13 mouse cellular contexts compared by ENCODE assay signal in the genomic region with DNA sequence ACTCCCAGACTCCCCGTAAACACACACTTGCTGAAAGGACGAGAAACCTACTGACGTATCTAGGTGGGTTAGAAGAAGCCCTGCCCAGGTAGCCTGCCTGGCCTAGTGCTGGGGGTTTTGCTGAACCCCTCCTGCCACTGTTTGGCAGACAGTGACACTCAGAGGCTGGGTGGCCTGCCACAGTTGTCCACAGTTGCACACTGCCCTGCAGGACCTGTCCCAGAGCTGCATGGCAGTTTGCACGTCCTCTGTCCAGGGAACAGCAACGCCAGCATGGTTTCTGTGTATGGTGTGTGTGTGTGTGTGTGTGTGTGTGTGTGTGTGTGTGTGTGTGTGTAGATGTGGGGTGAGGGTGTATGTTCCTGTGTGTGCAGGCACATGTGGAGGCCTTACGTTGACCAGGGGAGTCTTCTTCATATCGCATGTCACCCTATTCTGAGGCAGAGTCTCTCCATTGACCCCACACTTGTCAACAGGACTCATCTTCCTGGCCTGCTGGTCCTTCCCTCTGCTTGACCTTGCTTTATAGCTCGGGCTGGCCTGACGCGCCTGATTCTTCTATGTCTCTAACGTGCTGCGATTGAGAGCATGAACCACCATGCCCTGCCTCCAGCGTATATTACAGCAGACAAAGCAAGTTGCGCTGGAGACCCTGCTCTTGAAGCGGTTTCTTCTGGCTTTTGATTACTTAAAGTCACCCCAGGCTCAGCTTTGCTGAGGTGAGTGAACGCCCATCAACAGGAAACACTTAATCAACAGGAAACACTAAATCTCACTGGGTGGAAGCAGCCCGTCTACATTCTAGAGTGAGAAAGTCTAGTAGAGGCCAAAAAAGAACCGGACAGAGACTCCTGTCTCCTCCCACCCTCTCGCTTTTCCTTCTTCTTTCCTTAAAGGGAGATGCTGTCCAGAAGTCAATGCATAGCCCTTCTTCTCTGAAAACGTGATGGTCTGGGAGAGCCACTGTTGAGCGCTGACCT. TPM values are rescaled to one million over a fixed set of nuclear protein-coding genes. Genes with fewer than 3 reads are reported as not detected.
DNase-seq lines count a peak whose midpoint lies in the region; ATAC-seq and TF ChIP-seq lines count a peak whose summit lies in the region.
"Had no signal": no experiment of that assay in that cellular context is flagged by ENCODE, and none has a peak within 500 bp of the region (broad histone marks: within the 10 kb centered on the region; RNA-seq: fewer than 3 reads in every experiment).

No protein-coding gene starts in this region.

- DNase-seq in heart, adult 11 months = peak; percentile 88
- no peak for DNase-seq in heart, adult 9 months (ENCODE audit: low spot score in 2 of 2)
- peak; percentile 73 for DNase-seq in midbrain, embryonic 11.5 days (ENCODE audit: low spot score, missing footprints)
- no peak for DNase-seq in midbrain, postnatal 0 days (ENCODE audit: low spot score)
- peak; percentile 47 to 57 for DNase-seq in kidney, postnatal 25 days
- DNase-seq in right cerebral cortex, postnatal 10 days (ENCODE audit: low spot score in 2 of 2) = no peak
- no peak for DNase-seq in cerebellum, postnatal 4 days (ENCODE audit: low spot score in 2 of 2)
- DNase-seq in ovary, postnatal 10 days (ENCODE audit: low spot score) = no peak
- DNase-seq: cerebellum, postnatal 10 days; right cerebral cortex, postnatal 14 days had no signal

- 90% methylated on average over 21 of the region's 21 CpGs for WGBS in midbrain, embryonic 11.5 days
- 85% methylated on average over 21 of the region's 21 CpGs for WGBS in midbrain, postnatal 0 days

- TF ChIP-seq CTCF in midbrain, postnatal 0 days (IDR thresholded peaks at IDR 0.05) = no peak

- H3K9me3 ChIP-seq in midbrain, embryonic 11.5 days (ENCODE audit: control insufficient read depth, low read length) = no peaks in the 10 kb centered on the region
- no peaks in the 10 kb centered on the region for H3K9me3 ChIP-seq in midbrain, postnatal 0 days (ENCODE audit: low read length)
- H3K9me3 ChIP-seq: embryonic facial prominence, embryonic 15.5 days; limb, embryonic 12.5 days; neural tube, embryonic 13.5 days had no signal

- peaks cover 24% of the 10 kb centered on the region for H3K4me1 ChIP-seq in midbrain, embryonic 11.5 days (ENCODE audit: control insufficient read depth, insufficient read depth, low read length)
- peaks cover 5% of the 10 kb centered on the region; the same call in 1 of the 2 replicates for H3K4me1 ChIP-seq in midbrain, postnatal 0 days (ENCODE audit: insufficient read depth, low read length)

- no peaks in the 10 kb centered on the region for H3K36me3 ChIP-seq in midbrain, embryonic 11.5 days (ENCODE audit: control insufficient read depth, insufficient read depth, low read length)
- H3K36me3 ChIP-seq in midbrain, postnatal 0 days (ENCODE audit: insufficient read depth, low read length) = no peaks in the 10 kb centered on the region
- H3K36me3 ChIP-seq: embryonic facial prominence, embryonic 15.5 days; limb, embryonic 12.5 days; neural tube, embryonic 13.5 days had no signal

- H3K4me3 ChIP-seq in midbrain, embryonic 11.5 days (ENCODE audit: low read depth, low read length) = no peak overlapping the region
- H3K4me3 ChIP-seq in midbrain, postnatal 0 days (ENCODE audit: low read depth, low read length) = no peak overlapping the region
- H3K4me3 ChIP-seq: embryonic facial prominence, embryonic 15.5 days; limb, embryonic 12.5 days; neural tube, embryonic 13.5 days had no signal

- no peak overlapping the region for H3K4me2 ChIP-seq in midbrain, embryonic 11.5 days
- H3K4me2 ChIP-seq in midbrain, postnatal 0 days (ENCODE audit: low read depth, low read length, poor library complexity, severe bottlenecking) = no peak overlapping the region
- H3K4me2 ChIP-seq: embryonic facial prominence, embryonic 15.5 days; limb, embryonic 12.5 days; neural tube, embryonic 13.5 days had no signal

- H3K27ac ChIP-seq in midbrain, embryonic 11.5 days (ENCODE audit: low read depth, low read length) = no peak overlapping the region
- H3K27ac ChIP-seq in midbrain, postnatal 0 days (ENCODE audit: low read depth, low read length) = no peak overlapping the region
- H3K27ac ChIP-seq: embryonic facial prominence, embryonic 15.5 days; neural tube, embryonic 13.5 days had no signal

- ATAC-seq in midbrain, embryonic 11.5 days (ENCODE audit: low FRiP score) = no peak
- no peak for ATAC-seq in midbrain, postnatal 0 days (ENCODE audit: low FRiP score)

- no peak overlapping the region for H3K9ac ChIP-seq in midbrain, embryonic 11.5 days (ENCODE audit: low read length)
- H3K9ac ChIP-seq in midbrain, postnatal 0 days (replicated peaks; ENCODE audit: low read length, poor library complexity, severe bottlenecking) = no peak overlapping the region
- H3K9ac ChIP-seq: embryonic facial prominence, embryonic 15.5 days; limb, embryonic 12.5 days; neural tube, embryonic 13.5 days had no signal

- H3K27me3 ChIP-seq in midbrain, embryonic 11.5 days (ENCODE audit: control insufficient read depth, insufficient read depth, low read length) = no peaks in the 10 kb centered on the region
- no peaks in the 10 kb centered on the region for H3K27me3 ChIP-seq in midbrain, postnatal 0 days (ENCODE audit: insufficient read depth, low read length)
- H3K27me3 ChIP-seq: embryonic facial prominence, embryonic 15.5 days; limb, embryonic 12.5 days; neural tube, embryonic 13.5 days had no signal

RNA-seq across cellular contexts. Expression of a gene that starts 57.5 kb away (rescaled TPM):
- polyA plus RNA-seq in midbrain, embryonic 11.5 days (2014; fragmentation: Nextera tagmentation; extraction: Ambion mirVana) = 13.7 and 13.8 TPM in 2 replicates
- 36.3 and 41.6 TPM in 2 replicates for total RNA-seq in midbrain, postnatal 0 days (2014; rRNA removed)
- 11.5 and 14.6 TPM in 2 replicates for polyA plus RNA-seq in midbrain, postnatal 0 days (2015; fragmentation: Nextera tagmentation; extraction: Ambion mirVana)

Comparison
In these comparisons a context has a peak if more than half of its experiments do, and no peak if none do; other contexts are left out.
1. DNase-seq: peak in heart, adult 11 months (single experiment), midbrain, embryonic 11.5 days (single experiment) and kidney, postnatal 25 days (2 of 2); none in heart, adult 9 months (0 of 2), midbrain, postnatal 0 days (single experiment), right cerebral cortex, postnatal 10 days (0 of 2), cerebellum, postnatal 4 days (0 of 2) and ovary, postnatal 10 days (single experiment).